Mouse (Mus musculus): ENCODE data around the gene Itih5.

Itih5 gene

DNA sequence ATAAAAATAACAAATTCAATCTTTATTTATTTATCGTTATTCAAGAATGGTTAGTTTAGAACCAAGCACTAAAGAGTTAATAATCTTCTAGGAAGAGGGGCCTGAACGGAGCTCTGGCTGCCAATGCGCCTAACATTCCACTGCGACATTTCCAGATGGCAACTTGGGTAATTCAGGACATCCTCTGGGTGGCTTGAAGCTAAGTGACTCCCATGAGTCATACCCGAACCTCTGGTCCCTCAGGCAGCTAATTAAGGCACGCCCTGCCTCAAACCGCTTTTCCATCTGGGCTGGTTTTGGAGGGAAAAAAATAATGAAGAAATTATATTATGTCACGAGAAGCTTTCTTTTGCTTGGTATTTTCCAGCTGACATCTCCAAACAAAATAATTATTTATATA is 14.6 kb downstream of the Itih5 start:
- no peak for ATAC-seq (ENCODE audit: low TSS enrichment)

DNA sequence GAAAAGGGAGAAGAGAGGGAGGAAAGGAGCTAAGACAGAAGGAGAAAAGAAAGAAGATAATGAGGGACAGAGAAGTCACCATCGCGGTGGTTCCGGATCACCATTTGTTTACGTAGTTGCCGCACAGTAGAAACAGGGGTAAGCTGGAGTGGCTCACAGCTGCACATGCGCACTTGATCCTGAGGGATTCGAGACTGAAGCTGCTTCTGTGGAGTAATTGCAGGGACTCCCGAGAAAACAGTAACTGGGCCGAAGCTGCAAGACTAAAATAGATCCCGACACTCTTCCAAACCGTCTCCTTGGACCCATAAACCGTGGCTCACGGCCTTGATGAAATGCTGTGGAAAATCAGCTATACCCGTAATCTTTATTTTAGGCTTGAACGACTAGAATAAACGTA is 16.6 kb downstream of the Itih5 start:
- peak; percentile 76 for ATAC-seq (ENCODE audit: low TSS enrichment)

DNA sequence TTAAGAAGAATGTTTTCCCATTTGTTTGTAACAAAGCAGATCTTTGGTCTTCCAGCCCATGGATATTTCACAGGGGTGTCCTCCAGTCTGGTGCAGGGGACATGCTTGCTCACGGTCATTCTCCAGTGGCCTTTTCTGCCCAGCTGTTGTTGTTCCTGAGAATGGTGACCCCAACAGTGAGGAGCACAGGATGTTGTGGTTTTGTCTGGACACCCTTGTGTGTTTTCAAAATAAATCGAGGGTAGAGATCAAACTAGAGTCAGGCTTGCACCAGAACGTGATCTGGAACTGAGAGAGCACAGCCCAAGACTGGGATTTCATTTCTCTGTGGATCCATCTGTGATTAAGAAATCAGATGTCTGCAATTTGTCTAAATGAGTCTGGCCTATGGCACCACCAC is 40.2 kb downstream of the Itih5 start:
- ATAC-seq (ENCODE audit: low TSS enrichment): no peak

DNA sequence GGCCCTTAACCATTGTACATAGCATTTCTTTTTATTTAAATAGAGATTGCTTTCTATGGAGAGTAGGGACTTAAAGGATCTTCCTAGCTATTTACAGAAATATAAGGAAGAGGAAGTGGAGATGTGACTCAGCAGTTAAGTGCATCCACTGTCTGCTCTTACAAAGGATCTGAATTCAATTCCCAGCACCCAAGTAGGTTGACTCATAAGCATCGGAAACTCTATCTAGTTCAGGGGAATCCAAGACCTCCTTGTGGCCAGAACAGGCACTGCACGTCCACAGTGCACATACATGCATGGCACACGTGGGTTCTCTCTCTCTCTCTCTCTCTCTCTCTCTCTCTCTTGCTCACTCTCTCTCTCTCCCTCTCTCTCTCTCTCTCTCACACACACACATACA is 41.8 kb downstream of the Itih5 start:
- no peak for ATAC-seq (ENCODE audit: low TSS enrichment)

DNA sequence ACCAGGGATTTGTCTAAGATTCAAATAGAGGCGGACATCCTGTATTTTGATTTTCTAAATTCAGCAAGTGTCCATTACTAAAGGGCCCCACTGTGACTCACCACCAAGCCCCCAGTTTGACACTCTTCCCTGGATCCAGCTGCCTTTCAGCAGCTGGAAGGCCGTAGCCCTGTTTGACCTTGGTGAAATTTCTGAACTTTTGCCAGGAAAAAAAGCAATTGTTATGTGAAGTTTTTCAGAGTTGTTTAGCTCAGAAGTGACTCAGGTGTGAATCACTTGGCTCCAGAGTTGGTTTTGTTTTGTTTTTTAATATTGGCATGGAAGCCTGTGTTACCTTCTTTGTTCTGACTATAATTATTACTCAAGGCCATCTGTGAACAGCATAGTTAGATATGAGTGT is 46.0 kb downstream of the Itih5 start:
- ATAC-seq (ENCODE audit: low TSS enrichment): no peak

DNA sequence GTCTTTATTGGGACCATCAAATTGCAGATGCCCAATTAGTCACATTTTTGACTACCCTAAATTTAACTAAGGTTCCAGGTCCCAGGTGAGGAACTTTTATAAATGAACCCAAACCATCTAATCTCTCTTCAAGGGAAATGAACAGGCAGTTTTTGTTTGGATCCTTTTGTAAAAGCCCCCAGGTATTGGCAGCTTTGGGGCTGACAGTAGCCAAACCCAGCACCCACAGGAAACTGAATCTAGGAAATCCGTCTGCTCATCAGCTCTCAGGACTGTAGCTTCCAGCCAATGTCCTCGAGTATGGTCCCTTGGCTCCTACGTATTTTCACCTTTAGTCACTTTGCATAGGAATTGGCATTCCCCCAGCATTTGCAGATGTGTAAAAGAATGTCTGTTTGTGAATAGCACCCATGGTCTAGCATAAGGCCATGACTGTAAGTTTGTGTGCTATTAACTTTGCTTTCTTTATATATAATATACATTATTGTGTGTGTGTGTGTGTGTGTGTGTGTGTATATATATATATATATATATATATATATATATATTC is 47.4 kb downstream of the Itih5 start:
- ATAC-seq (ENCODE audit: low TSS enrichment): no peak

DNA sequence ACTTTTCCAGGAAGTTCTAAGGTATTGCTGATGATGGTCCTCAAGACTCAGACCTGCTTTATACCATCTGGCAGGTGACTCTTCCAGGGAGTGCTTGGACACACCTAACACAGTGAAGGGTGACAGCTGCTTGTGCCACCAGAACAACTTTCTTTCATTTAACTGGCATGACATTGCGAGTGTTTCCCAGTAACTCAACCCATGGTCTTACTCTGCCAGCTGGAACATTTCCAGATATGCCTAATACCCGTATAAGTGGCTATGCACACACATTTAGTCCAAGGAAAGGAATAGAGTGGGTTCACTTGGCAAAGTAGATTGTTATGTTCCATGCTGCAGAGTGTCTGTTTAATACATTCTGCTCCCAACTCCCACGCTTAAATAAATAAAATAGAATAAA is 50.9 kb downstream of the Itih5 start:
- ATAC-seq (ENCODE audit: low TSS enrichment): no peak

DNA sequence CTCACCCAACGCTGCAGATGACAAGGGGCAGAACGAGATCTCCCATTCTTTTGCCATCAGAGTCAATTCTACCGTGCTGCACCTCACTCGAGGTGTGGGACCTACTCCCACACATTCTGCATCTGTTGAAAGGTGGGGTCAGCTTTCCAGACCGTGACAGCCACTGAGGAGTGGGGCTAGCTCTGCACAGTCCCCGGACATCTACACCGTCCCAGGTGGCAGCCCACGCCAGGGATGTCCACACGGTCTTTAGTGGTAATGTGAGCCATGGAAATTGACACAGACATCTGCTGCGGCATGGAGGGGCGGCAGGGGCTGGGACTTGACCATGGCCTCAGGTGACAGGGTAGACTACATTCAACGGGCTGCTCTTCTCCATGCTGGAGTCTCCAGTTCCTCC is 60.1 kb downstream of the Itih5 start:
- no peak for ATAC-seq (ENCODE audit: low TSS enrichment)

DNA sequence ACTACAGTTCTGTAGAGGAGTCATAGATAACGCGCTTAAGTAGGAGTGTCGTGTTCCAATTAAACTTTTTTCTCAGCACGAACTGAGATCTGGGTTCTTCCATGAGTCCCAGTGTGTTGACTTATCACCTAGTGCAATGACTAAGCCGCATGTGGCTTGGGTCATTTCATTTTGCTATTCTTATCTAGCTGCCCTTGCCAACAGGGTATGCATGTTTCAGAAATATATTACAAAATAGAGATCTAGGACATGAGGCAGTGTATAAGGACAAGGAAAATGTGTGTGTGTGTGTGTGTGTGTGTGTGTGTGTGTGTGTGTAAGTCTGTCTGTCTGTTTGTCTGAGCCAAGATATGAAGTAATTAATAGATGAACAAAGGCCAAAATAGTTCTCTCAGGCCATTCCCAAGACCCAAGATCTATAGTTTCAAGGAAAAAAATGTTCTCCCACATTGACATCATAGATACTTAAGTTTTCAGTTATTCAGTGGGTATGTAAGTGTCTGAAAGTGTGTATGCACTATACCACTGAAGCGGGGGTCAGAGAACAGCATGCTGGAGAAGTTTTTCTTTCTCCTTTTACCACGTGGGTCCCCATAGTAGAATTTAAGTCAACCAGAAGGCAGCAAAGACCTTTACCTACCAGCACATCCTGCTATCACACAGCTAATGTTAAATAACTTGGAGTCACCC is 62.6 kb downstream of the Itih5 start:
- ATAC-seq (ENCODE audit: low TSS enrichment): no peak

DNA sequence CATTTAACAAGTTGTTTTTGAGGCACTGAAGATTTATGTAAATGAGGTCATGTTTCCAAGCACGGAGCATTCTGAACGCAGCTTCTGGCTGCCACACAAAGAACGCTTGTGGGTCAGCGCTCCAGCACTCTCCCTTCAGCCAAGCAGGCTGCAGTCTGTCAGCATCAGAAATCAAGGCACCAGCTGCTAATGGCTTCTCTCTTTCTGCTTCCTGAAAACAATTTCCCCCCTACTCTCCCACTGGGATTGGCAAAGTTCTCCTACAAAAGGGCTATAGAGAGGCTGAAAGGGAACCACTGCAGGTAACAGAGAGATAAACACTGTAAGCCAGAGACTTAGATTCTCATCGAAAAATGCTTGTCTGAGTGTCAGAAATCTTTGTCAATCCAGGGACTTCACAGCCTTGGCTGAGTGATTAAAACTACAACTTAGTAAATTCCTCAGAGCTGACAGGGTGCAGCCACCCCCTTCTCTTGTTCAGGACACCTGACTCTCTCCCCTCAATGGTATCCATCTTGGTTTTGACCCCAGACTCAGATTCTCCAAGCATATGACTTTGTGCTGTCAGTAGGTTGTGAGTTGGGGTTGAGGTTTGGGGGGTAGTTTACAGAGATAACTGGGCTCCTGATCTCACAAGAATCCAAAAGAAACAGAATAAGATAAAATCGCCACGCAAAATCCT is 63.3 kb downstream of the Itih5 start:
- ATAC-seq (ENCODE audit: low TSS enrichment): peak; percentile 95

DNA sequence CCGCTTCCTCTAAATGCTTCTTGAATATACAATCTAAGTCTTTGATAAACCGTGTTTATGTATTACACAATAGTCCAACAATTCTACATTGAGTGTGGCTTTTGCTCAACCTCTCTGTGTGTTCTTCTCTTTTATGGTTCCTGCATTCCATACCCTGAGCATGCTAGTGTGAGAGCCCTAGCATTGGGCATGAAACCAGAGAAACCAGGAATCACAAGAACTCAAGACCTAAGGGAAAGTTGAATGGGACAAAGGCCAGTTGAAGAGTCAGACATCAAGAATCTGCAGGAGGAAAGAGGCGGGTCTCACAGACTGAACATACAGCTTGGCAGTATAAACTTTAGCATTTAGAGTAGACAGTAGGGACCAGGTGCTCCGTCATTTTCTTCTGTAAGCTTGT is 68.5 kb downstream of the Itih5 start:
- ATAC-seq (ENCODE audit: low TSS enrichment): no peak

DNA sequence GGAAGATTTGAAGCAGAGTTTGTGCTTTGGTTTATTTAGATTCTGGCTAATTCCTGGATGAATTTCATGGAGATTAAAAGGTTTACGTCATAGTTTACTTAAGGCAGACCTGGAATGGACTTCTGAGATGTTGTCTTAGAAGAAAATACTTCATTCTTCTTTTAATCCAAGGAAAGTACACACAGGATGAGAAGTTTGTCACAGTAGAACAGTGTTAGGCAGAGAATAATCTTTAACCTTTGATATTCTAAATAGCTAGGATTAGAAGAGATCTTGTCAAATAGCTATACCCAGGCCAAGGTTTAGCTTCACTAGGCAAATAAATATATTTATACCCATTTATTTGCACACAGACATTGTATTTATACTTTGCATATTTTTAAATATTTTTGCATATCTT is 73.5 kb downstream of the Itih5 start:
- ATAC-seq (ENCODE audit: low TSS enrichment): no peak

DNA sequence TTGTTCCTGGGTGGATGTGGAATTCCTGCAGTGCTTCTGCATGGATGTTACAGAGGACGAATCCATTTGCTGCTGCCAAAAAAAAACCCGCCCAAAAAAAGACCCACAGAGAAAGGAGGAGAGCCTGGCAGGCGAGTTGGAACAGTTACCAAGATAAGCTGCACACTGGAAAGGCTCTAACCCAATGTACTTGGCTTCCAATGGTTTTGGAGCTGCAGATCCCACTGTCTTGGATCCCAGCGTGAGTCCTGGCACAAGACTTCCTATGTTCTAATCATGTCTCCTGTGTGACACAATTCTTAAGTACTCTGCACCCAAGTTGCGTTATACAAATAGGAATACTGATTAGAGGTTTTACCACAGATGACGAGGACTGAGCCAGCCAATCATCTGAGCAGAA is 78.6 kb downstream of the Itih5 start:
- 0 out of 2 replicates have a peak, but pooled peaks have one; percentile 38 for ATAC-seq (ENCODE audit: low TSS enrichment)

DNA sequence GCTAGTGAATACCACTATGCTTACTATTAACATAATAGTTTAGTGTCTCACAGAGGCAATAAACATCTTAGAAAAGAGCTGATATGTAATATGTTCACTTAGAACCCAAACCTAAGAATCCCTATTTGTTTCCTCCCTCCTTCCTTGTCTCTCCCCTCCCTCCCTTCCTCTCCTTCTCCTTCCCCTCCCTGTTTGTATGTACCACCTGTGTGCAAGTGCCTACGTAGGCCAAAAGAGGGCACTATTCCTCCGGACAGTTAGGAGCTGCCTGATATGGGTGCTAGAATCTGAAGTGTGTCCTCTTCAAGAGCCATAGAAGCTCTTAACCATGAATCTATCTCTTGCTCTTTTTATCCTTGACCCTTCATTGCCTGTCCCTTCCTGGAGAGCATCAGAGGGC is 83.2 kb downstream of the Itih5 start:
- ATAC-seq (ENCODE audit: low TSS enrichment): no peak

DNA sequence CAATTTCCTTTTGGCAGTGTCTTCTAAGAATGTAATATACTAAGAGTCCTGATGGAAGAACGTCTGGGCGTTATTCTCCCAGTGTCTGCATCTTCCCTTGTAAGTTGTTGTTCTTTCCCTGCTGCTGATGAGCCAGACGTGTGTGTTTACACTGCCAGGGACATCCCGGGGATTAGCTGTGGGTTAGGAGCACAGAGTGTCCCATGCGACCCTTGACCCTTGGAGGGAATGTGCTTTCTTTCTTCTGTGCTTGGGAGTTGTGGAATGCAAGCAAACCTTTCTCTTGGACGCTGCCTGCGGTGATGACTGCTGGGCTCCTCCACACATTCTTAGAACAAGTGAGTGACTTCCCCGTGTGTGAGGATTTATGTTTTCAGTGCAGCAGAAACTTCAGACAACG is 89.6 kb downstream of the Itih5 start:
- no peak for ATAC-seq (ENCODE audit: low TSS enrichment)

DNA sequence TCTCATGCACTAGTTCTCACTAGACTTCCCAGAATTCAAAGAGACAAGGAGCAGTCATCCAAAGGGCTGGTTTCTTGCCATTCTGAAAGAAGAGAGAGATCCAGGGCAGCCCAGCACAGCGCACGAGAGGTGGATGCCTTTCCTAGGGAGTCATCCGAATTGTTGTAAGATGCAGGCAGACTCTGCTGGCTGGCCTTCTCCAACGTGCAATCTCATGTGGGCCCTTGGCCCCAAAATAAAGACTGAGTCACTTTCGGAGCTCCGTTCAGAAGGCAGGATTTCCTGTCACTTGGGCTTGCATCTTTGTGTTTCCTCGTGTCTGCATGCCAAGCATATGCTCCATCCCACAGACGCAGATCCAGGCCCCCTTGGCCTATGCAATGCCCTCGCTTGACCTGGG is 97.1 kb downstream of the Itih5 start:
- peak; percentile 31; the same call in 1 of the 2 replicates for ATAC-seq (ENCODE audit: low TSS enrichment)

DNA sequence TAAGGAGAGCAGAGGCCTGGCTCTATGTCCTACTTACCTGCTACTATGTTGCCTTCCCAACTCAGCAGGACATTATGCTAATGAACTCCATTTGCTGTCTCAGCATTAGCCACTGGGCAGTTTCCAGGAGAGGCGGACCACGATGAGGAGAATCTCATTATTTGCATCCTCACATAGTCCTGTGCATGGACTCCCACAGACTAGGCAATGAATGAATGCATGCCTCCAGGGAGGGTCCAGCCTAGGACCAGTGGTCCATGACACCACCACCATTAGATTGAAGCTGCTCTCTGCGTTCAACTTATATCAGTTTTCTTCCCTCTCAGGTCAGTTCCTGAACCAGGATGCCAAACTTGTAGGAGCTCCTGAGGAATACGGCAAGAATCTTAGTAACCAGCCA is 97.6 kb downstream of the Itih5 start:
- no peak for ATAC-seq (ENCODE audit: low TSS enrichment)

DNA sequence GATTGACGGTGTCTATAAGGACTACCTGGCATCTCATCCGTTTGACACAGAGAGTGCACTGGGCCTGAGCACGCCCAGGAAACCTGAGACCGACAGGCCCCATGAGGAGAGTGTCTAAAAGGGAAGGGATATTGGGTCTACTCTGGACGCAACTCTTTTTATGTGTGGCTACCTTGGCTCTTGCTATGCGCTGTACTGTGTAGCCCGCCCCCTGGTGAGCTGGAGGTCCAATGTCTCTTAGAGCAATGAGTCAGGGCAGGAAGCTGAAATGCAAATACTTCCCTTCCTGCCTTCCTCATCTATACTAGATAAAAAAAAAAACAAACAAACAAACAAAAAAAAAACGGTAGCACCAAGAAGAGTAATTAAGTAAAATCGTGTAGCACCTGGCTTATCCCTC is 98.1 kb downstream of the Itih5 start:
- ATAC-seq (ENCODE audit: low TSS enrichment): no peak

DNA sequence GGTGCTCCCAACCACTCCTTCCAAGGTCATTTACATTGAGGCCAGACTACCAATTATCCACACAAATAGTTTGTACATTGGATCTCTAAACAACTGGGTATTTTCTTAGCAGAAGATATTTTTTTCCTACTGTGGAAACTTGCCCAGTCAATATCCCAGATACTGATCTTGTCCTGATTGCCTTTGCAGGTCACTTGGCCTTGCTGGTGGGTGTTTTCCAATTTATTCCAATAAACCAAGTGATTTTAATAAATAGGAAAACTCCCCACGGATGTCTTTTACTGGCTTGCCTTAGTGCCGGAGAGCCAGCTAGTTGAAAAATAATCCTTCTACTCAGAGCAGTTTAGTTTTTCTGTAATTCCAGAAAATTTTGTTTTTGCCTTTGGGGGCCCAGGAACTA is 98.6 kb downstream of the Itih5 start:
- no peak for ATAC-seq (ENCODE audit: low TSS enrichment)

DNA sequence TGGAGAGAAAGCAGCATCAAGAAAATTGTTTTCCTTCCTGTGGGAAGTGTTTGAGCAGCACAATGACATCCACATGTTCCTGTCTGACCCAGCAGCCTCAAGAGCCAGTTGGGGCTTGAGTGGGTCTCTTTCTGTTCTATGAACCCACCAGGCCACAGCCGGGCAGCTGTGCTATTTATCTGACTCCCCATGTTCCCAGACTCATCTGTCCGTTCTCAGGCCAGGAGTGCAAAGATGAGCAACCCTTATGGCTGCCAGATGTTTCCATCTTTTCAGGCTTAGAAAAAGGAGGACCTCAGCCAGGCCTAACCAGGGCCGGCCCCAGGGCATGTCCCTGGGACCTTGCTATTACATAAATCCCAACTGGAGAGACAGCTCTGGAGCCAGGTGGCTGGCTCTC is 100.0 kb downstream of the Itih5 start:
- no peak for ATAC-seq (ENCODE audit: low TSS enrichment)

DNA sequence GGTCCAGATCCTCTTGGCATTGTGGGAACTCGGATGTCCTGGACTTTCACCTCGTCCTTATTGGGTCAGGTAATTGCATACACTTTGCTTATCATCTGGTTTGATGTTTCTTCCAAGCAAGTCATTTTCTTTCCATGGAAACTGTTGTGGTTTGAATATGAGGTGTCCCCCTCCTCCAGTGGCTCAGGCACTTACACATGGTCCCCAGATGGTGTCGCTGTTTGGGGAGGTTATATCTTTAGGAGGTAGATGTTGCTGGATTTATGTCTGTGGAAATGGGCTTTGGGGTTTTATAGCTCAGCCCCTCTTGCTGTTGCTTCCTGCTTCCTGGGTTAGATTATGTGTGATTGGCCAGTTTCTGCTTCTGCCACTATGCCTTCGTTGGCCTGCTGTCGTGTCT is 103.6 kb downstream of the Itih5 start:
- ATAC-seq (ENCODE audit: low TSS enrichment): no peak

DNA sequence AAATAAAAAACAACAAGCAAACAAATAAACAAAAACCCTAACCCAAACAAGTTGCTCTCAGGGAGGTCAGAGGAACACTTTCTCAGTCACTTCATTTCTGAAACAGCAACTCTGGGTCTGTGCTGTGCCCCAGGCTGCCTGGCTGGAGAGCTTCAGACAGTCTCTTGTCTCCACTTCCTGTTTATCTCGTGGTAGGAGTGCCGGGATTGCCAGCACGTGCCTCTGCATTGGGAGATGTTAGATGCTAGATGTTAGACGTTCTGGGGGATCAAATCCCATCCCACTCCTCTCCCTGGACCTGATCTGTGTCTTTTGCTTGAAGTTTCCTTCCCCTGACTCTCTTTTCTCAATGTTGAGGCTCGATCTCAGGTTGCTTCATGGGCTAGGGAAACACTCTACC is 104.9 kb downstream of the Itih5 start:
- ATAC-seq (ENCODE audit: low TSS enrichment): no peak

DNA sequence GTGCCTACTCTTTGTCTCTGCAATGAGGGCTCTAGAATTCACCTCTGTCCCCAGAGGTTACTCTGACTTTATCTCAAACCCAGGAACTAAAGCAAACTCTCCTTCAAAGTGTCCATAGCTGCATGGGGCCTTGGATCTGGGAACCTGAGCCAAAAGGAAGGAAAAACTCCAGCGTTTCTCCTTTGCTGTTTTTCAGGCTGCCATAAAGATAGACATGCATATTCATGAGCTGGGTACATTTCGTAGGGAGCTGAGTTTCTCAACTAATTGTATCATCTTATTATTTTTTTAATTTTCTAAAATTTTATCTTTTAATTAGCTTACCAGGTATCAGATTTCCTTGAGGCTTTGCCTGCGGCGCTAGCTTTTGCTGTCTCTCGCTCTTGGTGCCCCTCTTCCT is 106.7 kb downstream of the Itih5 start:
- ATAC-seq (ENCODE audit: low TSS enrichment): no peak

DNA sequence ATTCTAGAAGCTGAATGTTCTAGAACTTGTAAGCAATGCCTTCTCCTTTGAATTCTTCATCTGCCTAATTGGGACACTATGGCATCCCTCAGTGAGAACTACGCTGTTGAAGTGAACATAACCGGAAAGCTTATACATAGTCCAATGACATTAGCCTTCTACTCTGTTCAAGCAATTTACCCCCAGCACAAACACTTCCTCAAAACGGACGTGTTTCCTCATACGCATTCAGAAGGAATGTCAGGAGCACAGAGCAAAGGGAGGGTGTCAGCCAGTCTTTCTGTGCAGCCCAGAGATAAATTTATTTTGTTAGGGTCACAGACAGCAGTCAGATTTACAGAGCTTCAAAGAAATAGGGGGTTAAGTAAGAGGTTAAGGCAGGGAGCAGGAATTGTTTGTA is 108.0 kb downstream of the Itih5 start:
- no peak for ATAC-seq (ENCODE audit: low TSS enrichment)

All from frontal cortex, adult (tissue).